Mouse (Mus musculus): ENCODE results near the gene Zbtb16.

DNA sequence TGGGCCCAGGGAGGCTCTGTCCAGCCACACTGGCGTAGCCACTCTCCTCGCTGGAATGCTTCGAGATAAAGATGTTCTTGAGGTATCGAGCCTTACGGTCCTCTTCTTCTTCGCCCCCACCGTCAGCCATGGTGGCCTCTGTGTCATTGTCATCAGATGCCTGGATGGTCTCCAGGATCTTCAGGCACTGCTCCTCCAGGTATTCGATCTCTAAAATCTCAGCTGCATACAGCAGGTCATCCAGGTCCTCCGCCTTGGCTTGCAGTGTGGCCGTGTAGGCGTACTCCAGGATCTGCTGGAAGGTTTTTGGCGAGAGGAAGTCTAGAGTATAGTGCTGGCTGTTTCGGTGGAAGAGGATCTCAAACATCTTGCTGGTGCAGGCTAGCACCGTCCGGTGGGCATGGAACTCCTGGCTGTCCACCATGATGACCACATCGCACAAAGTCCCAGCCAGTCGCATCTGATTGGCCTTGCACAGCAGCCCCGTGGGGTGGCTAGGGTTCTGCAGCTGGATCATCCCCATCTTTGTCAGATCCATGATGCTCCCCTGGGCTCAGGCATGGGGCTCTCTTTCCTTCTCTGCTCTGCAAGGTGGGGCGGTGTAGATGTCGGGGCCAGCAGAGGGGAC lies 3.4 kb downstream of the Zbtb16 start:
- no peak for TF ChIP-seq CTCF (IDR thresholded peaks at IDR 0.05; ENCODE audit: borderline replicate concordance, control insufficient read depth, extremely low read depth, insufficient read depth, low read length, poor library complexity)
- no peak for TF ChIP-seq POLR2A (IDR thresholded peaks at IDR 0.05; ENCODE audit: control insufficient read depth, extremely low read depth, insufficient read depth, low read length, poor library complexity)

Data from thymus, adult 2 months (tissue).